Mouse (Mus musculus): ENCODE data around the gene Bclaf3.
A peak's percentile ranks its signal among the peaks of the same experiment; 100 is the strongest.
"Not testable (repeated sequence)": the region's sequence is repeated elsewhere in the genome, so short reads cannot be mapped to it uniquely, and the experiment has no call there.

The Bclaf3 gene

GRCm38 (mm10) chrX:159526388-159526787, at the start of gene Bclaf3:
TSS of gene Bclaf3 (plus strand) at chrX:159526688.
- DNase-seq = no peak

- DNase-seq = not testable (repeated sequence)
These were observed 48.1 kb upstream of the Bclaf3 start for GRCm38 (mm10) chrX:159478243-159478940.

GRCm38 (mm10) chrX:159484247-159484646, 42.2 kb upstream of the Bclaf3 start:
- no peak for DNase-seq

GRCm38 (mm10) chrX:159503181-159503580, 23.3 kb upstream of the Bclaf3 start:
- no peak for DNase-seq

- DNase-seq = no peak
These were observed 18.0 kb upstream of the Bclaf3 start for GRCm38 (mm10) chrX:159508331-159509036.

- no peak for DNase-seq
These were observed 17.4 kb upstream of the Bclaf3 start for GRCm38 (mm10) chrX:159509042-159509441.

GRCm38 (mm10) chrX:159509847-159510715, 16.4 kb upstream of the Bclaf3 start:
- no peak for DNase-seq

GRCm38 (mm10) chrX:159510716-159511051, 15.8 kb upstream of the Bclaf3 start:
- no peak for DNase-seq

- DNase-seq = peak; percentile 5
These were observed 10.9 kb upstream of the Bclaf3 start for GRCm38 (mm10) chrX:159515599-159515998.

GRCm38 (mm10) chrX:159521780-159522179, 4.7 kb upstream of the Bclaf3 start:
- DNase-seq = no peak

- no peak for DNase-seq
These were observed 3.8 kb upstream of the Bclaf3 start for GRCm38 (mm10) chrX:159522651-159523050.

GRCm38 (mm10) chrX:159532427-159532810, 5.9 kb downstream of the Bclaf3 start:
- DNase-seq = peak; percentile 97

GRCm38 (mm10) chrX:159532811-159533462, 6.4 kb downstream of the Bclaf3 start:
- DNase-seq = peak; percentile 23

- DNase-seq = no peak
These were observed 15.4 kb downstream of the Bclaf3 start for GRCm38 (mm10) chrX:159541936-159542335.

- DNase-seq = no peak
These were observed 20.6 kb downstream of the Bclaf3 start for GRCm38 (mm10) chrX:159547093-159547492.

- DNase-seq = not testable (repeated sequence)
These were observed 58.2 kb downstream of the Bclaf3 start for GRCm38 (mm10) chrX:159584738-159585137.

GRCm38 (mm10) chrX:159591633-159592032, 65.1 kb downstream of the Bclaf3 start:
- peak; percentile 0 for DNase-seq

GRCm38 (mm10) chrX:159597502-159597901, 71.0 kb downstream of the Bclaf3 start:
- DNase-seq = no peak

GRCm38 (mm10) chrX:159604832-159605231, 78.3 kb downstream of the Bclaf3 start:
- no peak for DNase-seq

- peak; percentile 29 for DNase-seq
These were observed 80.4 kb downstream of the Bclaf3 start for GRCm38 (mm10) chrX:159606936-159607335.

GRCm38 (mm10) chrX:159626208-159626906, 99.9 kb downstream of the Bclaf3 start:
- DNase-seq = peak; percentile 21

- DNase-seq = peak; percentile 56
These were observed 100.6 kb downstream of the Bclaf3 start, which contains the start of gene Sh3kbp1 for GRCm38 (mm10) chrX:159626907-159627587. TSS of gene Sh3kbp1 (plus strand) at chrX:159627272.
